Mouse (Mus musculus) kidney, embryonic 16.5 days (tissue): ENCODE measurements at regions not wholly inside any gene's neighbourhood (a gene's known extent, or its start where the extent isn't known, plus 50 kb on each side); places are given as distances from the start of the nearest gene placed in this dataset.

ENCODE experiments used
- ATAC-seq: fragments of 200-750 bp; cut with Nextera tagmentation; 2 replicates; pipeline ENCODE4 v1.8.0; 2017; ENCODE audit warnings: moderate TSS enrichment; ENCODE audit not compliant: low FRiP score, low TSS enrichment
- H3K27ac ChIP-seq: fragments of 300-500 bp; sonication (generic); 2 replicates; pipeline ENCODE4 v1.5.1; 2014; ENCODE audit warnings: low read length
- H3K27me3 ChIP-seq: fragments of 300-500 bp; sonication (generic); 2 replicates; pipeline ENCODE4 v1.6.1; 2014; ENCODE audit warnings: low read length, control low read depth, mixed read lengths; ENCODE audit not compliant: insufficient read depth
- H3K36me3 ChIP-seq: fragments of 300-500 bp; sonication (generic); 2 replicates; pipeline ENCODE4 v1.6.1; 2014; ENCODE audit warnings: low read length, control low read depth, mixed read lengths; ENCODE audit not compliant: insufficient read depth
- H3K4me1 ChIP-seq: fragments of 300-500 bp; sonication (generic); 2 replicates; pipeline ENCODE4 v1.6.1; 2014; ENCODE audit warnings: low read length, control low read depth, mixed read lengths; ENCODE audit not compliant: insufficient read depth
- H3K4me2 ChIP-seq: fragments of 300-500 bp; sonication (generic); replicated peaks from 2 replicates; pipeline ENCODE4 v1.6.1; 2014; ENCODE audit warnings: low read depth, low read length
- H3K4me3 ChIP-seq: fragments of 300-500 bp; sonication (generic); 2 replicates; pipeline ENCODE4 v1.5.1; 2014; ENCODE audit warnings: mild to moderate bottlenecking, low read length
- H3K9ac ChIP-seq: fragments of 300-500 bp; sonication (generic); replicated peaks from 2 replicates; pipeline ENCODE4 v1.6.1; 2014; ENCODE audit warnings: low read length
- H3K9me3 ChIP-seq: fragments of 300-500 bp; sonication (generic); 2 replicates; pipeline ENCODE4 v1.6.1; 2016; ENCODE audit warnings: low read length, control low read depth
- WGBS: fragments of 180-500 bp; shearing (Covaris S2); extraction: QIAGEN DNeasy Blood & Tissue Kit; methylation state at CpG from one replicate; pipeline ENCODE4 v1.1.7; 2014; 5-methylcytosine and 5-hydroxymethylcytosine counted together

DNA sequence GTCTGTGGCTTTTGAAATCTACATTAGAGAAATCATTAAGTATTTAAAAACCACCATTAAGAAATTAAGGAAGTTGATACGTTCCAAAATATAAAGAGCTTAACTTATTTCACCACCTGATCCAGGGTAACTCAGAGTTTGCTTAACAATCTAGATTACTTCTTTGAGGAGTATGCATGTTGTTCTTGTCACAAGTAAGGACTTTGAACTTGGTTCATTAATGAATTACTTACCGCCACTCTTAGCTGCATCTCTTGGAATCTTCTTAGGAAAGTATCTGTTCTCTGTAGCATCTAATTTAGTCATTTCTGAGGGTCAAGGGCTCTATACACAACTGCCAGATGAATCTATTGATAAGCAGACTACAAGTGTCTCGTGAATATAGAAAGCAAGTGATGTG, 715.4 kb upstream of the Tbl1xr1 start:
- no peaks in the 10 kb centered on the region for H3K9me3 ChIP-seq
- no peaks in the 10 kb centered on the region for H3K36me3 ChIP-seq
- no peak overlapping the region for H3K9ac ChIP-seq
- no peaks in the 10 kb centered on the region for H3K4me1 ChIP-seq
- no peak overlapping the region for H3K4me2 ChIP-seq
- H3K27me3 ChIP-seq = no peaks in the 10 kb centered on the region
- no peak overlapping the region for H3K27ac ChIP-seq
- no peak overlapping the region for H3K4me3 ChIP-seq
- 83% methylated on average over 3 of the region's 3 CpGs for WGBS
- no peak for ATAC-seq

GRCm38 (mm10) chr3:21379816-21380215, 696.6 kb upstream of the Tbl1xr1 start:
- no peak for ATAC-seq
- 94% methylated on average over 2 of the region's 2 CpGs for WGBS
- Histone ChIP-seq H3K9me3 (no peaks in the 10 kb centered on the region), H3K4me3 (no peak overlapping the region), H3K27ac (no peak overlapping the region), H3K4me2 (no peak overlapping the region), H3K27me3 (no peaks in the 10 kb centered on the region), H3K36me3 (no peaks in the 10 kb centered on the region), H3K9ac (no peak overlapping the region), H3K4me1 (no peaks in the 10 kb centered on the region)

- no peak for ATAC-seq
- H3K4me3 ChIP-seq = no peak overlapping the region
- no peaks in the 10 kb centered on the region for H3K36me3 ChIP-seq
- no peak overlapping the region for H3K4me2 ChIP-seq
- H3K9ac ChIP-seq = no peak overlapping the region
- no peaks in the 10 kb centered on the region for H3K9me3 ChIP-seq
- H3K27me3 ChIP-seq = no peaks in the 10 kb centered on the region
- H3K27ac ChIP-seq = no peak overlapping the region
- H3K4me1 ChIP-seq = no peaks in the 10 kb centered on the region
- WGBS = 73% methylated on average over 3 of the region's 3 CpGs
Observed at GRCm38 (mm10) chr3:21381072-21381471, 695.4 kb upstream of the Tbl1xr1 start.

DNA sequence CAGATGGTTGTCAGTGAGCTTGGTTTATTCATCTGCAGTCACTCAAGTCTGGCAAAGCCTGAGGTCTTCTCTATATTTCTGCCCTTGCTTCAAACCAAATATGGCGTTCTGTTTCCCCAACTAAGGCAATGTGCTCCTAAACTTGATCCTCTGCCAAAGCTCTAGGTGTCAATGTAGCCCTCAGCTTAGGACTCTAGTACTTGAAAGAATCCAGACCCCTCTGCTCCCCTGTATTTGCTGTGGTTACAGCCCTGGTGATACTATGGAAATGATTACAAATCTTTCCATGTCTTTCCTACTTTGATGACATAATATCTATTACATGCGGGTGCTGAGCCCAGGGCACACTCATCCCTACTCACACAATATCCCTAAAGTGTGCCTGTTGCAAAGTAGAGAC, 672.9 kb upstream of the Tbl1xr1 start:
- 86% methylated on average over 2 of the region's 2 CpGs for WGBS
- ATAC-seq = no peak

DNA sequence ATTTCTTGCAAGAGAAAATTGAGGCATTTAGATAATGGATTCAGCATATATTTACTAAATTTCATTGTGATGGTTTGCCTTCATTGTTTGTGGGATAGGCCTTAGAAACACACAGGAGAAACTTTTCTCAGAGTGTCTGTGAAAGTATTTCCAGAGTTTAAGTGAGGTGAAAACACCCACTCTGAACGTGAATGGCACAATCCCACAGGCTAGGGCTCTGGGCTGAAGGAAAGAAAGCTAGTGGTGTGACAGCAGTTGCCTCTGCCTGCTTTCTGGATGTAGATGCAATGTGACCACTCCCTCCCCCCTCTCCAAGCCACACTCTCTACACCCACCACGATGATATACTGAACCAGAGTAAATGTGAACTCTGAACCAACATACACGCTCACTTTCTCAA, 672.4 kb upstream of the Tbl1xr1 start:
- Histone ChIP-seq H3K4me2 (no peak overlapping the region), H3K27ac (no peak overlapping the region), H3K4me1 (no peaks in the 10 kb centered on the region), H3K4me3 (no peak overlapping the region), H3K27me3 (no peaks in the 10 kb centered on the region), H3K36me3 (no peaks in the 10 kb centered on the region), H3K9me3 (no peaks in the 10 kb centered on the region), H3K9ac (no peak overlapping the region)
- WGBS = 60% methylated on average over 3 of the region's 3 CpGs
- no peak for ATAC-seq

More for the DNA sequence above, 672.9 kb upstream of the Tbl1xr1 start:
- Histone ChIP-seq H3K4me2 (no peak overlapping the region), H3K27ac (no peak overlapping the region), H3K27me3 (no peaks in the 10 kb centered on the region), H3K4me1 (no peaks in the 10 kb centered on the region), H3K9me3 (no peaks in the 10 kb centered on the region), H3K4me3 (no peak overlapping the region), H3K9ac (no peak overlapping the region), H3K36me3 (no peaks in the 10 kb centered on the region)

DNA sequence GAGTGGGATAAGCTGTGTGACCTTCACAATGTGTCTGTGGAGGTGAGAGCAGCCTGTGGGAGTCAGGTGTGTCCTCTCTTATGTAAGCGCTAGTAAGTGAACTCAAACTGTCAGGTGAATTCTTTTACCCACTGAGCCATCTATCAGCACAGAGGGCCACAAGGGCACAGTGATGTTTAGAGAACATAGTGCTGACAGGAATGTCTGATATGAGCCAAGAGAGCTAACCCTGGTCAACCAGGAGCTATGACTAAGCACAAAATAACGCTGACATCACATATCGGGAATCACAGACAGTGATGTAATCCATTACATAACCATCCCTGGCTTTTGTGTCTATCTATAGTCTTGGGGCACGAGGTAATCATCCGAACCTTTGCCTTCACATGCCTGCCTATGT, 669.4 kb upstream of the Tbl1xr1 start:
- H3K27me3 ChIP-seq = no peaks in the 10 kb centered on the region
- no peaks in the 10 kb centered on the region for H3K36me3 ChIP-seq
- WGBS = 94% methylated on average over 5 of the region's 5 CpGs
- no peaks in the 10 kb centered on the region for H3K9me3 ChIP-seq
- H3K4me3 ChIP-seq = no peak overlapping the region
- no peaks in the 10 kb centered on the region for H3K4me1 ChIP-seq
- no peak overlapping the region for H3K4me2 ChIP-seq
- no peak for ATAC-seq
- no peak overlapping the region for H3K9ac ChIP-seq
- H3K27ac ChIP-seq = no peak overlapping the region

DNA sequence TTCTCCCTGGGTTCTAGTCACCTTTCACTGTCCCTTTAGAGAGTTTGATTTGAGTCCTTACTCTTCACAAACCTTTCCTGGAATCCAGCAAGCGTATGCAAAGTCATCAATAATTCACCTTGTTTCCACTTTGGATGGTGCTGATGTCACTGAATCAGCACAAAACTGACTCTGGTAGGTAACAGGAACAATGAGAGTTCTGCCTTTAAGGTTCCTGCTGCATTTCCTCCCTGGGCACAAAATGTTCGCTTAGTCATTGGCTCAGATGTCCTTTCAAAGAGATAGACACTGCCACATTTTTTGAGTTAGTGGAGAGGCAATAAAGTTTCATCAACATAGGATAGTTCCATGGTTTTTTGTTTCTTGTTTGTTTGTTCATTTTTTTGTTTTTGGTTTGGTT, 664.4 kb upstream of the Tbl1xr1 start:
- WGBS = 79% methylated on average over 2 of the region's 2 CpGs
- Histone ChIP-seq H3K9me3 (no peaks in the 10 kb centered on the region), H3K27me3 (no peaks in the 10 kb centered on the region), H3K9ac (no peak overlapping the region), H3K36me3 (no peaks in the 10 kb centered on the region), H3K4me3 (no peak overlapping the region), H3K4me1 (no peaks in the 10 kb centered on the region), H3K27ac (no peak overlapping the region), H3K4me2 (no peak overlapping the region)
- ATAC-seq = no peak

DNA sequence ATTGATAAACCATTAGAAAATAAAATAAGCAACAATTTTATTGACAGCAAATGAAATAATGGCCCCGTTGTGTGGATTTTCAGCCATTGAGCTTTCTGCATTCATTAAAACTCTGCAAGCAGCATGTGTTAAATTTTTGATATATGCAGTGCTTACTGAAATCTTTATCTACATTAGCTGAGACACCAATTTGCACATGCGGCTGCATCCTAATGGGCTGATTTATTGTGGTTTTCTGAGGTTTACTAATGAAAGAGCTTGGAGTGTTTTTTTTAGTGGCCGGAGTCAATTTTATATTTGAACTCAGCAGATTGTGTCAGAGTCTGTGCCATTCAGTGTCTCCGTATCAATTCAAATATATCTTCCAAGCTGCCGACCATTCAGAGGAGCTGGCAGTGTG, 653.3 kb upstream of the Tbl1xr1 start:
- no peaks in the 10 kb centered on the region for H3K36me3 ChIP-seq
- H3K4me1 ChIP-seq = peaks cover 3% of the 10 kb centered on the region; the same call in 1 of the 2 replicates
- no peak overlapping the region for H3K4me3 ChIP-seq
- no peak for ATAC-seq
- no peak overlapping the region for H3K4me2 ChIP-seq
- H3K9ac ChIP-seq = no peak overlapping the region
- WGBS = 78% methylated on average over 5 of the region's 5 CpGs
- no peaks in the 10 kb centered on the region for H3K27me3 ChIP-seq
- H3K27ac ChIP-seq = no peak overlapping the region
- no peaks in the 10 kb centered on the region for H3K9me3 ChIP-seq

DNA sequence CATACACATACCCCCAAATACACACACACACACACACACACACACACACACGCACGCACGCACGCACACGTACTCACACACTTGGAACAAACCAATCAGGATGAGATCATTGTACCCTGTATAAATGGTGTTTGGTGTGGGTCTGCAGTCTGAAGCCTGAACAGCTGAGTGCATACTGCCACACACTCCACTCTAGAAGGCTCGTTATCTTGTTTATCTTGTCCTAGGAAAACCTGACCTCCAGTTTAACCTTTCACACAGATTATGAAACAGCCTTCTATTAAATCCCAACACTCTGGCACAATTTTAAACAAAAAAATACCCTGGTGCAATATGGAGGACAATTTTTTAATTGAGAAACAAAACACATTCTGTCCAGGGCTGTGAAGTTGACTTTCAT, 649.9 kb upstream of the Tbl1xr1 start:
- Histone ChIP-seq H3K9ac (no peak overlapping the region), H3K4me3 (no peak overlapping the region), H3K9me3 (no peaks in the 10 kb centered on the region), H3K4me2 (no peak overlapping the region), H3K27ac (no peak overlapping the region), H3K4me1 (peaks cover 4% of the 10 kb centered on the region; the same call in 1 of the 2 replicates), H3K36me3 (no peaks in the 10 kb centered on the region), H3K27me3 (no peaks in the 10 kb centered on the region)
- WGBS = 65% methylated on average over 6 of the region's 6 CpGs
- ATAC-seq = no peak

GRCm38 (mm10) chr3:21427408-21428031, 648.9 kb upstream of the Tbl1xr1 start:
- H3K4me3 ChIP-seq = no peak overlapping the region
- H3K27ac ChIP-seq = 0 out of 2 replicates have a peak overlapping the region, but pooled peaks have one; percentile 29
- H3K36me3 ChIP-seq = no peaks in the 10 kb centered on the region
- no peak overlapping the region for H3K9ac ChIP-seq
- H3K4me1 ChIP-seq = peaks cover 4% of the 10 kb centered on the region; the same call in 1 of the 2 replicates
- no peak overlapping the region for H3K4me2 ChIP-seq
- 49% methylated on average over 6 of the region's 6 CpGs for WGBS
- H3K27me3 ChIP-seq = no peaks in the 10 kb centered on the region
- no peak for ATAC-seq
- no peaks in the 10 kb centered on the region for H3K9me3 ChIP-seq
